Mouse (Mus musculus) adrenal gland, adult 18-20 months (tissue): Measurements from ENCODE around the gene Ccz1. TPM values are rescaled to one million over a fixed set of nuclear protein-coding genes. Genes with fewer than 3 reads are reported as not detected.

Experiments
- DNase-seq, 2 experiments: peaks; one replicate each; pipeline ENCODE4 v3.0.0; 2021 to 2022; ENCODE audit warnings: low spot score in 2 of 2
- total RNA-seq, 2 experiments: library from RNA; stranded (reverse); gene quantifications; 1 replicate in 1 of 2; 2 replicates in 1 of 2; pipeline ENCODE4 v1.2.3; 2021

Gene Ccz1
- total RNA-seq, 2 experiments from 2014 or later: 43.1 to 51.8 TPM

- DNase-seq: no peak
Observed at GRCm38 (mm10) chr5:143994632-143995365, 19.9 kb downstream of the Ccz1 start.

- no peak for DNase-seq
Observed at GRCm38 (mm10) chr5:143993849-143994248, 20.8 kb downstream of the Ccz1 start.

GRCm38 (mm10) chr5:143993260-143993659 lies 21.4 kb downstream of the Ccz1 start:
- DNase-seq: no peak

GRCm38 (mm10) chr5:143992661-143993060 lies 22.0 kb downstream of the Ccz1 start:
- DNase-seq: no peak

GRCm38 (mm10) chr5:143990086-143990485 lies 24.6 kb downstream of the Ccz1 start:
- no peak for DNase-seq

- DNase-seq: no peak
Observed at GRCm38 (mm10) chr5:143989046-143989445, 25.6 kb downstream of the Ccz1 start.

GRCm38 (mm10) chr5:143987596-143987995 lies 27.1 kb downstream of the Ccz1 start:
- no peak for DNase-seq

GRCm38 (mm10) chr5:143985381-143985780 lies 29.3 kb downstream of the Ccz1 start:
- peak in 1 of 2 experiments; percentile 61 for DNase-seq

- no peak for DNase-seq
Observed at GRCm38 (mm10) chr5:143982361-143982760, 32.3 kb downstream of the Ccz1 start.

GRCm38 (mm10) chr5:143980858-143981257 lies 33.8 kb downstream of the Ccz1 start:
- DNase-seq: no peak

GRCm38 (mm10) chr5:143976726-143977431 lies 37.8 kb downstream of the Ccz1 start:
- peak in 1 of 2 experiments; percentile 10 for DNase-seq

- DNase-seq: no peak
Observed at GRCm38 (mm10) chr5:143976232-143976631, 38.4 kb downstream of the Ccz1 start.

- DNase-seq: no peak
Observed at GRCm38 (mm10) chr5:143975631-143975933, 39.1 kb downstream of the Ccz1 start.

- DNase-seq: peak; percentile 62 to 73
Observed at GRCm38 (mm10) chr5:143974931-143975630, 39.6 kb downstream of the Ccz1 start.

GRCm38 (mm10) chr5:143972628-143973027 lies 42.0 kb downstream of the Ccz1 start:
- no peak for DNase-seq

GRCm38 (mm10) chr5:143966671-143967070 lies 48.0 kb downstream of the Ccz1 start:
- no peak for DNase-seq

GRCm38 (mm10) chr5:143965586-143966345 lies 48.9 kb downstream of the Ccz1 start:
- peak; percentile 47 to 67 for DNase-seq

- DNase-seq: no peak
Observed at GRCm38 (mm10) chr5:143961176-143961575, 53.5 kb downstream of the Ccz1 start.

GRCm38 (mm10) chr5:143959551-143959950 lies 55.1 kb downstream of the Ccz1 start:
- DNase-seq: no peak

GRCm38 (mm10) chr5:143957101-143957500 lies 57.6 kb downstream of the Ccz1 start:
- no peak for DNase-seq

- peak in 1 of 2 experiments; percentile 19 for DNase-seq
Observed at GRCm38 (mm10) chr5:143950016-143950415, 64.7 kb downstream of the Ccz1 start.
